Mouse (Mus musculus) adrenal gland, adult (tissue): Measurements from ENCODE around the gene Tmem107.

Experiments
- DNase-seq, 2 experiments: peaks; one replicate each; pipeline ENCODE4 v3.0.0; 2022 to 2023; ENCODE audit warnings: low spot score in 1 of 2; ENCODE audit not compliant: inconsistent age in 2 of 2

Tmem107 gene

DNA sequence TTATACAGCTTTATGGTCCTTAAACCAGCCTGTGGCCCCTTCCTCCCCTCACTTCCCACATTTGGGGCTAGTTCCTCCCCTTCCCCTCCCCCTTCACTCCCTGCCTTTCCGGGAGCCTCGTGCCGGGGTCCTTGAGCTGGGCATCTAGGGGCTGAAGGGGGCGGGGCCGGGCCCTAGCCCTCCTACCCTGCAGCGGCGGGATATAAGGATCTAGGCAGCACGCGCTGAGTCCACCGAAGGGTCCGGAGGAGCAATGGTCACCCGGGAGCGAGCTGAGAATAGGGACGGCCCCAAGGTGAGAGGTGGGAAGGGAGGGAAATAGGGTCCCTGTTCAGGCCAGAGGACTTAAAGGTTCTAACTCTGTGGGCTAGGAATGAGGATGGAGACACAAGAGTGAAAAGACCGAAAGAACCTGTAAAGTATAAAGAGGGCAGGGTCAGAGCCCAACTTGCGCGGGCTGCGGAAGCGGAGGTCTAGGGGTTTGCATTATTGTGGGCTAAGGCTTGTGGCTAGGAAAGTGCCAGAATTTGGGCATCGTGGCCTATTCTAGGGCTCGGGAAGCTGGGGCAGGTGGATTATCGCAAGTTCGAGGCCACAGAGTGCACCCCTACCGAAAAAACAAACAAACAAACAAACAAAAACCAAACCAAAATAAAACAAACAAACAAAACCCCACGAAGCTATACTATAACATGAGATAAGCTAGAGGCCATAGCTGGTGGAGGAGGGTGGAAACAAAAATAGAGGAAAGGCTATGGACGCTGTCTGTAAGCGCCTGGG is 49.8 kb downstream of the Tmem107 start, which contains the start of gene Hes7:
TSS of gene Hes7 (plus strand) at position 184 of the 780 bp plus-strand sequence.
- DNase-seq = peak; percentile 41 to 64

DNA sequence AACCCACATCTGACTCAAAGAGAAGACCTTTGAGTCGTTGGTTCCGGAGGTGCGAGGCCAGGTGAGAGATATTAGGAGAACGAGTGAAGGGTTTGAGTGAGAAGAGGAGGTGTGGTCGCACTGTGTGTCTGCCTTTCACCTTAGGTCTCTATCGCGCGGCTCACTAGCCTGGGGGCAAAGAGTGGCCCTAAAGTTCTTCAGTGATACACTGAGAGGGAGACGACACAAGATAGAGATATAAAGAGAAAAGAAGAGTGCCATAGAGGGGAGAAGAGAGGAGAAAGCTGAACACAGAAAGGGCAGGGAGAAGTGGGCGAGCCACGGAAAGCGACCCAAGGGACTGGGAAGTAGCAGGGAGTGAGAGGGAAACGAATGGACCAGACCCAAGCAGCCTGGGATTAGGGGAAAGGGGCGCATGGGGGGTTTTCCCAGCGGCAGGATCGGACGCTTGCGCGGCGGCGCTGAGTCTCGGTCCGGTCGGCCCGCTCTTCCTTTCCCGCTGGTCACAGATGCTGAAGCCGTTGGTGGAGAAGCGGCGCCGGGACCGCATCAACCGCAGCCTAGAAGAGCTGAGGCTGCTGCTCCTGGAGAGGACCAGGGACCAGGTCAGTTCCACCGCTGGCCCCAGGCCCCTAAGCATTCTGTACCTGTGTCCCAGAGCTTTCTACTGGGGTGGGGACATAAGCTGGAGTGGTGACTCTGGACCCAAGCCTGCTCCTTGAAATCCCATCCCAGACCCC is 50.6 kb downstream of the Tmem107 start:
- peak in 1 of 2 experiments; percentile 59 for DNase-seq

DNA sequence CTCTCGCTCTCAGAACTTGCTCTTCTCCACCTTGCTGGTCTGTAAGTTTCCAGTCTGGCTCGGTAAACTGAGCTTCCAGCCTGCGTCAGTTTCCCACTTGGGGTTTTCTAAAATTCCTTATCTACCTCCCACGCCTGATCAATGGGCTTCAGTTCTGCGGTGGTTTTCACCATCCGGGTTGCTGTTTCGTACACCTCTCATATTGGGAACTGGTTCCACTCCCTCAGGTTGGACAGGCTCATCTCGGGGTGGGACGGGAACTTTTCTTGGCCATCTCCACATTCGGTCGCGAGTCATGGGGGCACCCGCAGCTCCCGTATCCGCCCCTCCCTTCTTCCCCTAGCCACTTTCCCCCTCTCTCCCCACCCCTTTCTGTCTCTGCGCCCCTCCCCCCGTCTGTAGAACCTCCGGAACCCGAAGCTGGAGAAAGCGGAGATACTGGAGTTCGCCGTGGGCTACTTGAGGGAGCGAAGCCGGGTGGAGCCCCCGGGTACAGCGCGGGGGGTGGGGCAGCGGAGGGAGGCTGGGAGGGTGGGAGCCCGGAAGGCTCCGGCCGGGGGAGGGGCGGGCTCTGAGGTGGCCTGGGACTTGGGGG is 51.2 kb downstream of the Tmem107 start:
- peak in 1 of 2 experiments; percentile 85 for DNase-seq

DNA sequence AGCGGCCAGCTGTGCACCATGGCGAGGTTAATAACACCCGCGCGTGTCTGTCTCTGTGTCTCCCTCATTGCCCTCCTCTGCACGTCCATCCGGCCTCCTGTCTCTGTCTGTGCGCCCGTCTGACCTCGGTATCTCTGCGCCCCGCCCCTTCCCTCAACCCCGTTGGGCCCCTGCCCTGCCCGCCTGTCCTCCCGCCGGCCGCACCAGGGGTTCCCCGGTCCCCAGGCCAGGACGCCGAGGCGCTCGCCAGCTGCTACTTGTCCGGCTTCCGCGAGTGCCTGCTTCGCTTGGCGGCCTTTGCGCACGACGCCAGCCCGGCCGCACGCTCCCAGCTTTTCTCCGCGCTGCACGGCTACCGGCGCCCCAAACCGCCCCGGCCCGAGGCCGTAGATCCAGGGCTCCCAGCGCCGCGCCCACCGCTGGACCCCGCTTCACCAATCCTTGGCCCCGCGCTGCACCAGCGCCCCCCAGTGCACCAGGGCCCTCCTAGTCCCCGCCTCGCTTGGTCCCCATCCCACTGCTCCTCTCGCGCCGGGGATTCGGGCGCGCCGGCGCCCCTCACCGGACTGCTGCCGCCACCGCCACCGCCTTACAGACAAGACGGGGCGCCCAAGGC is 51.8 kb downstream of the Tmem107 start, which contains the start of gene 9130213A22Rik:
TSS of gene 9130213A22Rik (minus strand) at position 254 of the 616 bp plus-strand sequence.
- DNase-seq = peak; percentile 93 to 97
